Mouse (Mus musculus): ENCODE measurements around the gene Gm28308. TPM values are rescaled to one million over a fixed set of nuclear protein-coding genes. Genes with fewer than 3 reads are reported as not detected.

Gene Gm28308
- total RNA-seq, 2 experiments from 2014 or later: not detected

GRCm38 (mm10) chr6:52247766-52248637 lies 34.9 kb upstream of the Gm28308 start:
- no peak for ATAC-seq (replicated peaks; ENCODE audit: low FRiP score, poor library complexity, severe bottlenecking)

DNA sequence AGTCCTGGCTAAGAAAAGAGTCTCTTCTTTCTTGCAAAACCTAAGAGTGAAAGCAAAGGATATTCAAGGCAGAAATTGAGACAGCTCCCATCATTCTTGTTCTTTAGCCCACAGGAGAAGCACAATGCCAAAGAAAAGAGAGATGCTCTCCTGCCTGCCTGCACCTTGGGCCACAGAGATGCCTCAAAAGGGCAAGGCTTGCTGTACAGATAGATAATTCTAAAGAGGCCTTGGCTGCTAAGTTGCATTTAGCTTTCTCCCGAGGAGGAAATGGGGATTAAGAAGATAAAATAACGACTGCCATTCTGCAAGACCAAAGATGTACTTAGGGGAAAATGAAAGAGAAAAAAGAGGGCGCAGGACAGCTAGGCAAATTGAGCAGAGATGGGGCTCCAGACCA lies 33.8 kb upstream of the Gm28308 start:
- no peak for ATAC-seq (replicated peaks; ENCODE audit: low FRiP score, poor library complexity, severe bottlenecking)

- ATAC-seq (replicated peaks; ENCODE audit: low FRiP score, poor library complexity, severe bottlenecking): no peak
These were observed 33.3 kb upstream of the Gm28308 start for GRCm38 (mm10) chr6:52246403-52246803.

GRCm38 (mm10) chr6:52245757-52246142 lies 32.6 kb upstream of the Gm28308 start, which contains the start of gene Hoxa11:
Gene Hoxa11, minus strand, starts transcription at chr6:52245810.
- ATAC-seq (replicated peaks; ENCODE audit: low FRiP score, poor library complexity, severe bottlenecking): no peak

- no peak for ATAC-seq (replicated peaks; ENCODE audit: low FRiP score, poor library complexity, severe bottlenecking)
These were observed 32.1 kb upstream of the Gm28308 start for GRCm38 (mm10) chr6:52245040-52245756.

DNA sequence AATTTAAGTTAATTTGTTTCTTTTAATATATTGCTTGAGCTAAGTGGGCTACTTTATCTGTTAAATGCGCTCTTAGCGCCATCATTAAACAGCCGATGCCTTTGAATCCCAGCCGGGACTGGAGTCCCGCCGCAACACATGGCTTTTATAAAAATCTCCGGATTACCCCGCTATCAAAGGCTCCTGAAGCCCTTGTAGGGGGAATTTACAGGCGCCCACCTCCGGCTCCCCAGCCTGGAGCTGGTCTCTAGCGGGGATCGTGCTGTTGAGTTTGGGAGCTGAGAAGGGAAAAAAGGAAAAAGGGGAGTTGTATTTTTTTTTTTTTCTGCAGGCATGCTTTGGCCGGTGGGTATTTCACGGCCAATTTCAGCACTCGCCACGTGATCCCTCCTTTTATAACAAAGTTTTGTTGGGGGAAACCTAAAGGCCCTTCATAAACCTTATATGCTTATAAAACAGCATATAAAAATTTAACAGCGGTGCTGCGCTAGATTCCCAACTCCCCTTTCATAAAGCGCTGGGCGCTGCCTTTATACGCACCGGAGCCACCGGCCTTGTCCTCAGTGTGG lies 31.4 kb upstream of the Gm28308 start:
- ATAC-seq (replicated peaks; ENCODE audit: low FRiP score, poor library complexity, severe bottlenecking): no peak

GRCm38 (mm10) chr6:52243681-52244121 lies 30.6 kb upstream of the Gm28308 start:
- no peak for ATAC-seq (replicated peaks; ENCODE audit: low FRiP score, poor library complexity, severe bottlenecking)

GRCm38 (mm10) chr6:52242801-52243332 lies 29.7 kb upstream of the Gm28308 start:
- no peak for ATAC-seq (replicated peaks; ENCODE audit: low FRiP score, poor library complexity, severe bottlenecking)

DNA sequence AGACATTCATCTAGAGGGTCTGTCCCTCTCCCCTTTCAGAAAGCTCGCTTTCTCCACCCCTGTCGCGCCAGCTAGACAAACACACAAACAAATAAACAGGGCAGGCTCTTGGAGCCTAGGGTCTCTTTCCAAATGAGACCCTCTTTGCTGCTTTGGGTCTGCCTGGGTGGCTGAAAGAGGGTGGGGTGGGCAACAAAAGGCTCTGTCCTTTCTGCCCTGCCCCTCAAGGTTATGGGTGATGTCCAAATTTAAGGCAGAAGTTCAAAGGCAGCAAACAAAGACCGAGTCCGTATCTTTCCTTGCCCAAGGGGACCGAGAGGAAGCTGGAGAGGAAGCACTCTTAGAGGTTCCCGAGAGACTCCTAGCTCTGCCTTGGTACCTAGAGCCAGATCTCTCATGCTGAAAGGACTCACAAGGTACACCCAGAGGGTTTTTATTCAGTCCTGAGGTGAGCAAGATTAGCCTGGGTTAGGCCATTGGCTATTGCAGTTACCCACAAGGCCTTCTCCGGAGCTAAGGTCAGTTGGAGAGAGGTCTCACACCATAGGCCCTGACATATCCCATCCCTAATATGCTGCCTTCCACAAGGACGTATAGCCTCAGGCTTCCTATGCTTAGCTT lies 28.0 kb upstream of the Gm28308 start:
- ATAC-seq (replicated peaks; ENCODE audit: low FRiP score, poor library complexity, severe bottlenecking): no peak

- no peak for ATAC-seq (replicated peaks; ENCODE audit: low FRiP score, poor library complexity, severe bottlenecking)
These were observed 27.4 kb upstream of the Gm28308 start, which contains the start of gene Hoxa10 for GRCm38 (mm10) chr6:52240389-52241000. Gene Hoxa10, minus strand, starts transcription at chr6:52240854.

- no peak for ATAC-seq (replicated peaks; ENCODE audit: low FRiP score, poor library complexity, severe bottlenecking)
These were observed 26.7 kb upstream of the Gm28308 start for GRCm38 (mm10) chr6:52239625-52240388.

- no peak for ATAC-seq (replicated peaks; ENCODE audit: low FRiP score, poor library complexity, severe bottlenecking)
These were observed 25.8 kb upstream of the Gm28308 start for GRCm38 (mm10) chr6:52238976-52239375.

- no peak for ATAC-seq (replicated peaks; ENCODE audit: low FRiP score, poor library complexity, severe bottlenecking)
These were observed 25.0 kb upstream of the Gm28308 start for GRCm38 (mm10) chr6:52238155-52238545.

- no peak for ATAC-seq (replicated peaks; ENCODE audit: low FRiP score, poor library complexity, severe bottlenecking)
These were observed 24.4 kb upstream of the Gm28308 start for GRCm38 (mm10) chr6:52237346-52238154.

- no peak for ATAC-seq (replicated peaks; ENCODE audit: low FRiP score, poor library complexity, severe bottlenecking)
These were observed 23.7 kb upstream of the Gm28308 start for GRCm38 (mm10) chr6:52236806-52237205.

- no peak for ATAC-seq (replicated peaks; ENCODE audit: low FRiP score, poor library complexity, severe bottlenecking)
These were observed 22.7 kb upstream of the Gm28308 start for GRCm38 (mm10) chr6:52235866-52236265.

- no peak for ATAC-seq (replicated peaks; ENCODE audit: low FRiP score, poor library complexity, severe bottlenecking)
These were observed 22.1 kb upstream of the Gm28308 start for GRCm38 (mm10) chr6:52235267-52235666.
